Mouse (Mus musculus) right cerebral cortex, postnatal 10 days (tissue): ENCODE results near the gene Sept14.
A peak's percentile ranks its signal among the peaks of the same experiment; 100 is the strongest.

Experiments
- DNase-seq, 2 experiments: peaks; one replicate each; pipeline ENCODE4 v3.0.0; 2021; ENCODE audit warnings: low spot score in 2 of 2

The Sept14 gene

GRCm38 (mm10) chr5:129669453-129670035 lies 38.8 kb downstream of the Sept14 start:
- no peak for DNase-seq

- no peak for DNase-seq
Measured at GRCm38 (mm10) chr5:129667851-129668250, 40.5 kb downstream of the Sept14 start.

GRCm38 (mm10) chr5:129666271-129666909 lies 41.9 kb downstream of the Sept14 start:
- DNase-seq, result peak in 1 of 2 experiments; percentile 42

GRCm38 (mm10) chr5:129664090-129664489 lies 44.2 kb downstream of the Sept14 start:
- DNase-seq, result no peak

- no peak for DNase-seq
Measured at GRCm38 (mm10) chr5:129657931-129658330, 50.4 kb downstream of the Sept14 start.

- no peak for DNase-seq
Measured at GRCm38 (mm10) chr5:129657016-129657415, 51.3 kb downstream of the Sept14 start.

- no peak for DNase-seq
Measured at GRCm38 (mm10) chr5:129650858-129651257, 57.5 kb downstream of the Sept14 start.
